Mouse (Mus musculus): ENCODE measurements around the gene Ssh1. TPM values are rescaled to one million over a fixed set of nuclear protein-coding genes. Genes with fewer than 3 reads are reported as not detected.

Gene Ssh1
- polyA plus RNA-seq, 1 experiment, result 10.7 TPM

DNA sequence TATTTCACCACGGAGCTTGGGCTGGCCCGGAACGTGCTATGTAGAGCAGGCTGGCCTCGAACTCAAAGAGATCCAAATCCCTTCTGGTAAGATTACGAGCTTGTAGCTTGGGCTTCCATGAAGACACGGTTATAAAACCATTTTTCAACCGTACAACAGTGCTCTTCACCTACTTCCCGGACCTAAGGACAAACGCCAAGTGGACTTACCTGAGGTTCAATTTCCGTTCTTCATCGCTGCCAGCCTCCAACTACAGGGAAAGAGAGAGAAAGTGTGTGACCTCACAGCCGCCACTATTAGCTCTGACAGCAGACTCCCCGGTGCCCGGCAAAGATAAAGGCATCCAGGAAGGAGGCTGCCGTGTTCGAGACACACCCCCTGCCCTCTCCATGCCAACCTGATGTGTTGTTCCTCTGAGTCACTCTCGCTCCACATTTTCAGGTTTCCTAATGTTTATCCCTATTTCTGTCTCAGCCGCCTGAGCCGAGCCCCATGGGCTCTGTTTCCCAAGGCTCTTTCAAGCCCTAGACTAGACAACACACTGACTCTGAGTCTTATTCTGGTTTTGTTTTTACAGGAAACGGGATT lies 4.2 kb downstream of the Ssh1 start:
- peaks cover 8% of the 10 kb centered on the region for H3K4me1 ChIP-seq (replicated peaks; ENCODE audit: control insufficient read depth, insufficient read depth, low read length)
- H3K27ac ChIP-seq (ENCODE audit: control insufficient read depth, insufficient read depth, low read length), result no peak overlapping the region
- H3K36me3 ChIP-seq (ENCODE audit: control insufficient read depth, insufficient read depth, low read length), result no peaks in the 10 kb centered on the region
- no peak overlapping the region for H3K4me3 ChIP-seq (ENCODE audit: control insufficient read depth, insufficient read depth, low read length)
- DNase-seq, result no peak
- H3K27me3 ChIP-seq (ENCODE audit: control insufficient read depth, insufficient read depth, low read length), result no peaks in the 10 kb centered on the region; the same call in 1 of the 2 replicates
- TF ChIP-seq POLR2A (IDR thresholded peaks at IDR 0.05; ENCODE audit: control insufficient read depth, extremely low read depth, insufficient read depth, low read length, poor library complexity) (no peak), CTCF (IDR thresholded peaks at IDR 0.05; ENCODE audit: borderline replicate concordance, control insufficient read depth, extremely low read depth, insufficient read depth, low read length, poor library complexity) (no peak)
- 95% methylated on average over 20 of the region's 20 CpGs for WGBS

DNA sequence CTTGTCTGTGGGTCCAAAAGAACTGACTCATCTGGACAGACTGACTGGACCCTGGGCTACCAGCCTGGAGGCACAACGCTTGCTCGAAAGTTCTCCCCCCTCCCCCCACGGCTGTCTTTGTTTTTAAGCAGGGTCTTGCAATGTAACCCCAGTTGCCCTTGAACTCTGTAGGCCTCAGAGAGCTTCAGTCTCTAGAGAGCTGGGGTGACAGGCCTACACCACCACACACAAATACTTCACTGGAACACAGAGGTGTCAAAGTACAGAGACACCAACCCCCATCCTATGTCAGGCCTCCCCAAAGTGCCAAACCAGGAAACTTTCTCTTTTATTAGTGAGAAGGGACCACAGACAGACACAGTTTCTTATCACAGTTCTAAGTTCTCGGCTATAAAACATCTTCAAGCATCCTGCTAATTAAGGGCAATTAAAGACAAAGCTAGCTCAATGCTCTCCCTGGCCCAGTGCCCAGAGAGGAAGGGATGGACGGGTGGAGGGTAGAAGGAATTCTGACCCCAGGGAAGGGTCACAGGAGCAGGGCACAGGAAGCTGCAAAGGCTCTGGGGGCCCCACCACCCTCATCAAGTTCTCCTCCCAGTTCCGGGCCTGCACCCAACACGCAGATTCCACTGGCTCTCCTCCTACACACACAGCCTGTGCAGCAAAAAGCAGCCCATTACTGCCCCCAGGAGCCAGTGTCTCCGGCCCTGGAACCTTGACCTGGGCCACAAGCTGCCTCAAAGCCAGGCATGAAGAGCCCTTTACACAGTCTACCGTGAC lies 7.3 kb downstream of the Ssh1 start:
- Histone ChIP-seq H3K27ac (ENCODE audit: control insufficient read depth, insufficient read depth, low read length) (no peak overlapping the region), H3K27me3 (ENCODE audit: control insufficient read depth, insufficient read depth, low read length) (no peaks in the 10 kb centered on the region), H3K36me3 (ENCODE audit: control insufficient read depth, insufficient read depth, low read length) (no peaks in the 10 kb centered on the region), H3K4me3 (ENCODE audit: control insufficient read depth, insufficient read depth, low read length) (no peak overlapping the region), H3K4me1 (replicated peaks; ENCODE audit: control insufficient read depth, insufficient read depth, low read length) (no peaks in the 10 kb centered on the region; the same call in 1 of the 2 replicates)
- no peak for TF ChIP-seq CTCF (IDR thresholded peaks at IDR 0.05; ENCODE audit: borderline replicate concordance, control insufficient read depth, extremely low read depth, insufficient read depth, low read length, poor library complexity)
- TF ChIP-seq POLR2A (IDR thresholded peaks at IDR 0.05; ENCODE audit: control insufficient read depth, extremely low read depth, insufficient read depth, low read length, poor library complexity), result no peak
- 91% methylated on average over 9 of the region's 9 CpGs for WGBS
- no peak for DNase-seq

DNA sequence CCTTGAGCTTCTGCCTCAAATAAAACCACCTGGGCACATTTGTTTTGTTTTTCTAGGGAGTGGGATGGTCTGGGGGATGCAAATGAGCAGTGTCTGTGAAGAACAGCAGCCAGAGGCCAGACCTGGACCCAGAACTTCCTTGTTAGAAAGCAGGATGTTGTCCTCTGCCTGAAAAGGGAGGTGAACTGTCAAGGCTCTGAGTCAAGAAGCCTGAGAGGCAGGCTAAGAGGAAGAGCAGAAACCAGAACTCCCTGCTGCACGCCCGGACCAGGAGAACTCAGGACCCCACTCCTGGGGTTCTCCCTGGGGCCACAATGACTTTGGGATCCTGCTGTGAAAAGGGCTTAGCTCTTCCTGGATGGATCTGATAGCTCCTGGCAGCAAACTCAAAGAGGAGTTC lies 8.0 kb downstream of the Ssh1 start:
- Histone ChIP-seq H3K27me3 (ENCODE audit: control insufficient read depth, insufficient read depth, low read length) (no peaks in the 10 kb centered on the region), H3K4me1 (replicated peaks; ENCODE audit: control insufficient read depth, insufficient read depth, low read length) (no peaks in the 10 kb centered on the region; the same call in 1 of the 2 replicates), H3K4me3 (ENCODE audit: control insufficient read depth, insufficient read depth, low read length) (no peak overlapping the region), H3K27ac (ENCODE audit: control insufficient read depth, insufficient read depth, low read length) (no peak overlapping the region), H3K36me3 (ENCODE audit: control insufficient read depth, insufficient read depth, low read length) (no peaks in the 10 kb centered on the region)
- TF ChIP-seq POLR2A (IDR thresholded peaks at IDR 0.05; ENCODE audit: control insufficient read depth, extremely low read depth, insufficient read depth, low read length, poor library complexity) (no peak), CTCF (IDR thresholded peaks at IDR 0.05; ENCODE audit: borderline replicate concordance, control insufficient read depth, extremely low read depth, insufficient read depth, low read length, poor library complexity) (no peak)
- 82% methylated on average over 2 of the region's 2 CpGs for WGBS
- no peak for DNase-seq

DNA sequence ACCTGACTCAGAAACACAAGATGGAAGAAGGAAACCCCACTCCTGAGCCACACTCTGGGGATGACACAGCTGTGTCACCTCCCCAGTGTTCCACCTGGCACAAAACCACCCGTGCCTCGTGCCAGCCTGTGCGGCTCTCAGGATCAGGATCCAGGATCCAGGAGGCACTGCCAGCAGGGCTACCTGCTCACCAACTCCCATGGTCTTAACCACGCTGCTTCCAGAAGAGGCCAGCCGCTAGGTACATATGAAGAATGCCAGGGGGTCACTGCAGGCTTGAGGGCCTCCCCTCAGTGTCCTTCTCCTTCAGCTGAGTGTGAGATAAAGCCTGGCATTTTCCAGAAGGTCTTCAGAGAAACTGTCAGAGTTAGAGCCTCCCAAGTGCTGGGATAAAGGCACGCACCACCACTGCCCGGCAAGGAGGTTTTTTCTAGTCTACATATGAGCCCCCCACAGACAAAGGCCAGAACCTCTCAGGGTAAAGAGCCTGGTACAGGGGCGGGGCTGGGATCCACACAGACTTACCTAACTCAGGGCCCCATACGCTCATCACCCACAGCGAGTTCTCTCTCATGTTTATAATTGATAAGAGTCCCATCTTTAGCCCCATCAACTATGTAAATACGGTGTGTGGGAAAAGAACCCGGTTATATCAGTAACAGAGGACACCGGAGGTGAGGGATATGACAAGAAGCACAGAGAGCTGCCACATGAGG lies 9.5 kb downstream of the Ssh1 start:
- Histone ChIP-seq H3K4me3 (ENCODE audit: control insufficient read depth, insufficient read depth, low read length) (no peak overlapping the region), H3K36me3 (ENCODE audit: control insufficient read depth, insufficient read depth, low read length) (no peaks in the 10 kb centered on the region), H3K4me1 (replicated peaks; ENCODE audit: control insufficient read depth, insufficient read depth, low read length) (no peaks in the 10 kb centered on the region; the same call in 1 of the 2 replicates), H3K27me3 (ENCODE audit: control insufficient read depth, insufficient read depth, low read length) (no peaks in the 10 kb centered on the region), H3K27ac (ENCODE audit: control insufficient read depth, insufficient read depth, low read length) (no peak overlapping the region)
- WGBS, result 94% methylated on average over 13 of the region's 13 CpGs
- no peak for DNase-seq
- TF ChIP-seq POLR2A (IDR thresholded peaks at IDR 0.05; ENCODE audit: control insufficient read depth, extremely low read depth, insufficient read depth, low read length, poor library complexity) (no peak), CTCF (IDR thresholded peaks at IDR 0.05; ENCODE audit: borderline replicate concordance, control insufficient read depth, extremely low read depth, insufficient read depth, low read length, poor library complexity) (no peak)

DNA sequence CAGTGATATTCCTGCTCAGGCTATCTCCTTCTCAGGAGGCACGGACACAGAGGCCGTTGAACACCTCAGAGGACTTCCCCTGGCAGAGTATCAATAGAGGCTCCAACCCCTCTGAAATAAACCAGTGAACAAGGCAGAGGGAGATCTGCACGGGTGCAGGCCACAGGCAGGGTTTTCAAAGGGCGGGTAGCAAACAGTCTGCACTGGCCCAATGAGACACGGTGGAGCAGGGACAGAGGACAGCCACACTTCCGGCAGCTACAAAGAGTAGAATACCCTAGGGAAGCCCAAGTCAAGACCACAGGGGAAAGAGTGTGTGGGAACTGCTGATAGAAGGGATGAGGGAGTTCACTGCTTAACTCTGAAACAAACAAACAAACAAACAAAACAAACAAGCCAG lies 10.2 kb downstream of the Ssh1 start:
- TF ChIP-seq POLR2A (IDR thresholded peaks at IDR 0.05; ENCODE audit: control insufficient read depth, extremely low read depth, insufficient read depth, low read length, poor library complexity), result no peak
- TF ChIP-seq CTCF (IDR thresholded peaks at IDR 0.05; ENCODE audit: borderline replicate concordance, control insufficient read depth, extremely low read depth, insufficient read depth, low read length, poor library complexity), result no peak
- no peak overlapping the region for H3K27ac ChIP-seq (ENCODE audit: control insufficient read depth, insufficient read depth, low read length)
- no peaks in the 10 kb centered on the region; the same call in 1 of the 2 replicates for H3K4me1 ChIP-seq (replicated peaks; ENCODE audit: control insufficient read depth, insufficient read depth, low read length)
- no peaks in the 10 kb centered on the region for H3K27me3 ChIP-seq (ENCODE audit: control insufficient read depth, insufficient read depth, low read length)
- H3K36me3 ChIP-seq (ENCODE audit: control insufficient read depth, insufficient read depth, low read length), result no peaks in the 10 kb centered on the region
- no peak for DNase-seq
- WGBS, result 87% methylated on average over 6 of the region's 6 CpGs
- H3K4me3 ChIP-seq (ENCODE audit: control insufficient read depth, insufficient read depth, low read length), result no peak overlapping the region

DNA sequence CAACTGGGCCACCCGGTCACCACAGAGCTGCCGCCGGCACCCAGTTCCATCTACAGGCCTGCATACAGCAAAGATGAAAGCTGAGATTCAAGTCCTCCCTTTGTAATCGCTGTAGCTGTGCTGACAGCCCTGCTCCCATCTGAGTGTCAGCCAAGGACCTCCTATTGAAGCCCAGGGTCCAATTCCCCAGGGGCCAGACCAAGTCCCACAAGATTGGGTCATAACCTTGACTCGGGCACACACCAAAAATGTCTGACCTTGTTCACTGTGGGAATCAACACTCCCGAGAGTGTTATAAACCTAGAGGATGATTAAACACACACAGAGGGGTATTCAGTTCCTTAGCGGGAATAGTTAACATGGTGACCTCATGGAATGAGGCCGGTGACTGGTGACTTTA lies 11.9 kb downstream of the Ssh1 start:
- Histone ChIP-seq H3K27ac (ENCODE audit: control insufficient read depth, insufficient read depth, low read length) (no peak overlapping the region), H3K27me3 (ENCODE audit: control insufficient read depth, insufficient read depth, low read length) (no peaks in the 10 kb centered on the region), H3K4me3 (ENCODE audit: control insufficient read depth, insufficient read depth, low read length) (no peak overlapping the region), H3K4me1 (replicated peaks; ENCODE audit: control insufficient read depth, insufficient read depth, low read length) (no peaks in the 10 kb centered on the region; the same call in 1 of the 2 replicates), H3K36me3 (ENCODE audit: control insufficient read depth, insufficient read depth, low read length) (no peaks in the 10 kb centered on the region)
- no peak for DNase-seq
- 93% methylated on average over 8 of the region's 8 CpGs for WGBS
- no peak for TF ChIP-seq CTCF (IDR thresholded peaks at IDR 0.05; ENCODE audit: borderline replicate concordance, control insufficient read depth, extremely low read depth, insufficient read depth, low read length, poor library complexity)
- TF ChIP-seq POLR2A (IDR thresholded peaks at IDR 0.05; ENCODE audit: control insufficient read depth, extremely low read depth, insufficient read depth, low read length, poor library complexity), result no peak

Measured in thymus, adult 2 months (tissue).